Mouse (Mus musculus): ENCODE results near the gene Zfp169. TPM values are rescaled to one million over a fixed set of nuclear protein-coding genes. Genes with fewer than 3 reads are reported as not detected.

Zfp169 gene
- polyA plus RNA-seq, 1 experiment from 2014 or later = 5.8 TPM

DNA sequence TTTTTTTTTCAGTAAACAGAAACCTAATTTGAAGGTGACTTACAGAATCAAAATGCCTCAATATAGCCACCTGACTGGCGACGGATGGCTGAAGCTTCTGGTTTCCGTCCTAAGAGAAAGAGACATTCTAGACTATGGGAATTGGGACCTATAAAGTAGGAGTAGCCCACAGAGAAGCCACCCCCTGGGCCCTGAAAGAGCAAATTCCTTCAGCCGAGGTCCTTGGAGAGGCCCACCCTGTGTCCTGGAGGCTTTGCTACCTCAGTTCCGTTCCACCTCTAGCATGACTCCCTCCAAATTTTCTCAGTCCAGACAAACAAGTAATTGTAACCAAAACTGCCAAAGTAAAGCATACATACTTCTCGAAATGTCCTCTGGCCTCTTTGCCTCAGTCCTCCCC, 34.4 kb upstream of the Zfp169 start:
- WGBS = 93% methylated on average over 6 of the region's 6 CpGs
- no peak for ATAC-seq
- Histone ChIP-seq H3K4me2 (ENCODE audit: low read length) (no peak overlapping the region), H3K9ac (ENCODE audit: low read depth, low read length) (no peak overlapping the region), H3K9me3 (replicated peaks; ENCODE audit: control insufficient read depth, low read length, poor library complexity, severe bottlenecking) (no peaks in the 10 kb centered on the region), H3K4me1 (ENCODE audit: control insufficient read depth, insufficient read depth, low read length) (peaks cover 19% of the 10 kb centered on the region), H3K36me3 (ENCODE audit: control insufficient read depth, insufficient read depth, low read length) (no peaks in the 10 kb centered on the region), H3K4me3 (ENCODE audit: low read depth, low read length) (no peak overlapping the region), H3K27me3 (ENCODE audit: control insufficient read depth, insufficient read depth, low read depth, low read length) (no peaks in the 10 kb centered on the region), H3K27ac (ENCODE audit: low read length) (no peak overlapping the region)

DNA sequence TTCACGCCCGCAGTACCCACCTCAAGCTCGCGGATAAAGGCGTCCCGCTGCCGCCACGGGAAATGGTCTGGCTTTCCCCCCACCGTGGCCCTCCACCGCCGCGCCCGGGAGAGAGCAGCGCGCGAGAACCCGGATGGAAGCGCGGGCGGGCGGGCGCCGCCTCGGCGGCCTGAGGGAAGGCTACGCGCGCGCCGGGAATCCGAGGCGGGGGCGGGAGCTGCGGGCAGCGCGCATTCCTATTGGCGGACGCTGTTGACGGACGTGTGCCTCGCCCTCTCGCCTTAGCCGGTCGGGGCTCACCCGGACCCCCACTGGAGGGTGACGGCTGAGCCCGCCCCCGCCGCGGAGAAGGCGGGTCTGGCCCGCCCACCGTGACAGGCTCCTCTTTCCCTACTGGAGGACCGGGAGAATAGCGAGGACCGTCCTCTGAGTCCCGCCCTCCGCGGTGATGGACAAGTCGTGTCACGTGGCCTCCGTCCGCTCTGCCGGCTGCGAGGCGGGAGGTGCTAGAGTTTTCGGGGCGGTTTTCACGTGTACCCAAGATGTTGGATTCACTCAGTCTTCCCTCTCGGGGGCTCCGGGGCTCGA, 33.2 kb upstream of the Zfp169 start:
- peak; percentile 99 for ATAC-seq
- Histone ChIP-seq H3K4me3 (ENCODE audit: low read depth, low read length) (peak overlapping the region; percentile 77), H3K4me2 (ENCODE audit: low read length) (peak overlapping the region; percentile 77), H3K9ac (ENCODE audit: low read depth, low read length) (peak overlapping the region; percentile 99), H3K4me1 (ENCODE audit: control insufficient read depth, insufficient read depth, low read length) (peaks cover 23% of the 10 kb centered on the region), H3K9me3 (replicated peaks; ENCODE audit: control insufficient read depth, low read length, poor library complexity, severe bottlenecking) (no peaks in the 10 kb centered on the region), H3K27ac (ENCODE audit: low read length) (peak overlapping the region; percentile 100), H3K36me3 (ENCODE audit: control insufficient read depth, insufficient read depth, low read length) (no peaks in the 10 kb centered on the region), H3K27me3 (ENCODE audit: control insufficient read depth, insufficient read depth, low read depth, low read length) (no peaks in the 10 kb centered on the region)
- WGBS = under 1% methylated on average over 60 of the region's 72 CpGs

DNA sequence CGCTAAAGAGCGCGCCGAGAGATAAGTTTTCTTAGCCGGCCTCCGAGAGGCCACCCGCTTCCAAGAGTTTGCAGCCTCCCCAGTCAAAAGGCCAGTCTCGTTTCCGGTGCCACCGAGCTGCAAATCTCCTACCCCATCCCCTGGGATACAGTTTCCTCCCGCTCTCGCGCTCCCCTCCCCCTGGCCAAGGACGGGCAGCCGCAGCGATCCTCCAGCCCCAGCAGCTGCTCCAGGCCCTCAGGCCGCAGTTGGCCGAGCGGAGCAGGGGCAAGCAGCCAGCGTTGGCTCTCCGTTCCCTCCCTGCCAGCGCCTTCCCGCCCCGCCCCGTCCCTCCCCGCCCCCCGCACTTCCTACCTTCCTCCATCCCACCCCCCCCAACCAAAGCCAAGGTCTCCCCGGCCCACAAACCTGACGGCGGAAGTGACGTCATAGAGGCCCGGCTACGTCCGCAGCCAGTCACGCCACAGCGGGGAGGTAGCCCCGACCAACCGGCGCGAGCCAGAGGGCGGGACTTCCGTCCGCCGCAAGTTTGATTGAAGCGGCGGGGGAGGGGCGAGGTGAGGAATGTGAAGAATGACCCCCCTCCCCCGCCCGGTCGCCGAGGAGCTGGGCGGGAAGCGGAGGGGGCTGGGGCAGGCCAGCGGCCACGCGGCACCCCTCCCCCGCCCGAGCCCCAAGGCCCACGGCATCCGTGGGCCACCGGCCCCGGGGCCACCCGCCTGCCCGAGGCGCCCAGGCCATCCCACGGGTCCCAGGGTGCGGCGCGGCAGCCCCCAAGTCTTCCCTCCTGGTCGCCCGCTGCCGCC, 32.4 kb upstream of the Zfp169 start:
- no peaks in the 10 kb centered on the region for H3K27me3 ChIP-seq (ENCODE audit: control insufficient read depth, insufficient read depth, low read depth, low read length)
- H3K36me3 ChIP-seq (ENCODE audit: control insufficient read depth, insufficient read depth, low read length) = no peaks in the 10 kb centered on the region
- no peaks in the 10 kb centered on the region for H3K9me3 ChIP-seq (replicated peaks; ENCODE audit: control insufficient read depth, low read length, poor library complexity, severe bottlenecking)
- WGBS = under 1% methylated on average over 53 of the region's 72 CpGs
- peak overlapping the region; percentile 100 for H3K27ac ChIP-seq (ENCODE audit: low read length)
- peak; percentile 88 for ATAC-seq
- H3K9ac ChIP-seq (ENCODE audit: low read depth, low read length) = peak overlapping the region; percentile 99
- H3K4me1 ChIP-seq (ENCODE audit: control insufficient read depth, insufficient read depth, low read length) = peaks cover 29% of the 10 kb centered on the region
- peak overlapping the region; percentile 85 for H3K4me2 ChIP-seq (ENCODE audit: low read length)
- peak overlapping the region; percentile 77 for H3K4me3 ChIP-seq (ENCODE audit: low read depth, low read length)

DNA sequence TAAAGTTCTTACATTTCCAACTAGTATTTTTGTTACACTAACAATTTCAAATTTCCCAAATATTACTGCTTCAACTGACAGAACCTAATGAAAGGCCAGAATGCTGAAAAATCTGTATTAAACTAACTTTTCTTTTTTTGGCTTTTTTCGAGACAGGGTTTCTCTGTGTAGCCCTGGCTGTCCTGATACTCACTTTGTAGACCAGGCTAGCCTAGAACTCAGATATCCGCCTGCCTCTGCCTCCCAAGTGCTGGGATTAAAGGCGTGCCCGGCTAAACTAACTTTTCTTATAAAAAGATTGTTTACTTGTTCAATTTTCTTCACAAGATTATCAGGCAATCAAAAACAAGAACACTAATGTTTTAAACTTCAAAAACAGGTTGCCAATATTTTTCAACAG, 31.6 kb upstream of the Zfp169 start:
- 47% methylated on average over 4 of the region's 4 CpGs for WGBS
- H3K9ac ChIP-seq (ENCODE audit: low read depth, low read length) = no peak overlapping the region
- H3K27ac ChIP-seq (ENCODE audit: low read length) = no peak overlapping the region

DNA sequence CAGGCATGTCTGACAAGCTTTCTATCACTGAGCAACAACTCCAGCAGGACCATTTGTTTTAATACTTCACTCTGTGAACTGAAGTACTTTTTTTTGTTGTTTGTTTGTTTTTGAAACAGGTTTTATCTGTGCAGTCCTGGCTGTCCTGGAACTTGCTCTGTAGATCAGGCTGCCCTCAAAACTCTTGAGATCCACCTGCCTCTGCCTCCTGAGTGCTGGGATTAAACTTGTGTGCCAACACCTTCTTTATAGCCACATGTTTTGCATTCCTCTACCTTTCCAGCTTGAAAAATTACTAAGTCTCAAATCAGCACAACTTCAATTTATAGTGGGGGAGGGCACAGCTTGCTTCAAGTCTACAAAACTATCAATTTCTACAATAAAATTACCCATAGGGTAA, 31.1 kb upstream of the Zfp169 start:
- no peak for ATAC-seq
- H3K9me3 ChIP-seq (replicated peaks; ENCODE audit: control insufficient read depth, low read length, poor library complexity, severe bottlenecking) = no peaks in the 10 kb centered on the region
- H3K36me3 ChIP-seq (ENCODE audit: control insufficient read depth, insufficient read depth, low read length) = no peaks in the 10 kb centered on the region
- no peak overlapping the region for H3K4me3 ChIP-seq (ENCODE audit: low read depth, low read length)
- no peaks in the 10 kb centered on the region for H3K27me3 ChIP-seq (ENCODE audit: control insufficient read depth, insufficient read depth, low read depth, low read length)
- peaks cover 37% of the 10 kb centered on the region for H3K4me1 ChIP-seq (ENCODE audit: control insufficient read depth, insufficient read depth, low read length)
- H3K27ac ChIP-seq (ENCODE audit: low read length) = no peak overlapping the region
- no peak overlapping the region for H3K9ac ChIP-seq (ENCODE audit: low read depth, low read length)
- peak overlapping the region; percentile 31; the same call in 1 of the 2 replicates for H3K4me2 ChIP-seq (ENCODE audit: low read length)

More for the DNA sequence above, 31.6 kb upstream of the Zfp169 start:
- Histone ChIP-seq H3K27me3 (ENCODE audit: control insufficient read depth, insufficient read depth, low read depth, low read length) (no peaks in the 10 kb centered on the region), H3K4me3 (ENCODE audit: low read depth, low read length) (peak overlapping the region; percentile 77), H3K4me1 (ENCODE audit: control insufficient read depth, insufficient read depth, low read length) (peaks cover 35% of the 10 kb centered on the region), H3K9me3 (replicated peaks; ENCODE audit: control insufficient read depth, low read length, poor library complexity, severe bottlenecking) (no peaks in the 10 kb centered on the region), H3K4me2 (ENCODE audit: low read length) (peak overlapping the region; percentile 85), H3K36me3 (ENCODE audit: control insufficient read depth, insufficient read depth, low read length) (no peaks in the 10 kb centered on the region)
- no peak for ATAC-seq

DNA sequence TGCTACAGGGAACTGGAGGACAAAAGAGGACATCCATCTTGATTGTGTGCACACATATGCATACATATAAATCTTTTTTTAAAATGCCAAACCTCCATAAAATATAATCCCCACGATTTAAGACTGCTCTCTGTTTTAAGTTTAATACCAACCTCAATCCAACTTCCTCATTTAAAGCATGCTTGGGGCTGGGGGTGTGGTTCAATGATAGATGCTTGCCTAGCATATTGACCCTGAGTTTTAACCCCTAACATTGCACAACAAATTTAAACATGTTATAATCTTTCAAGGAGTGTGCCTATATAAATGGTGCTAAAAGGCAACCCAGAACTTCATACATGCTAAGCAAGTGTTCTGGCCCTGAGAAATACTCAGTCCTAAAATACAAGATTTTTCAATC, 27.2 kb upstream of the Zfp169 start:
- Histone ChIP-seq H3K27ac (ENCODE audit: low read length) (no peak overlapping the region), H3K4me1 (ENCODE audit: control insufficient read depth, insufficient read depth, low read length) (peaks cover 34% of the 10 kb centered on the region), H3K27me3 (ENCODE audit: control insufficient read depth, insufficient read depth, low read depth, low read length) (no peaks in the 10 kb centered on the region), H3K9me3 (replicated peaks; ENCODE audit: control insufficient read depth, low read length, poor library complexity, severe bottlenecking) (no peaks in the 10 kb centered on the region), H3K36me3 (ENCODE audit: control insufficient read depth, insufficient read depth, low read length) (peaks cover 6% of the 10 kb centered on the region; the same call in 1 of the 2 replicates), H3K9ac (ENCODE audit: low read depth, low read length) (no peak overlapping the region), H3K4me2 (ENCODE audit: low read length) (no peak overlapping the region), H3K4me3 (ENCODE audit: low read depth, low read length) (no peak overlapping the region)
- ATAC-seq = no peak
- WGBS = 71% methylated on average over 1 of the region's 1 CpGs

DNA sequence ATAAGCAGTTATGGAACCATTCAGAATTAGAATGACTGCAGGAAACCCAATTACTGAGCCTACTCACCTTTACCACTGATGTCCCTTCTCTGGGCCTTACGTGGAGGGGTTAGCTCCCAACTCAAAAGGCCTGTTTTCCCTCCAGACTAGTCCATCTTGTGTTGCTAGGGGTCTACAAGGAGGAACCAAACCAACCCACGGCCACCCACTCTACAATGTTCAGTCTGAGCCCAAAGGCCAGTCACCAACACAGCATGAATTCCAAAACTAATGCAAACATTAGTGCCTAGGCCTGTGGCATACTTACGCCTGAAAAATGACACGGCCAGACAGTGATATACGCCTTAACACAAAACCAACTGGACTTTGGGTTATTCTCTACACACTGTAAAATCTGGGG, 20.2 kb upstream of the Zfp169 start:
- ATAC-seq = no peak
- Histone ChIP-seq H3K27me3 (ENCODE audit: control insufficient read depth, insufficient read depth, low read depth, low read length) (no peaks in the 10 kb centered on the region), H3K36me3 (ENCODE audit: control insufficient read depth, insufficient read depth, low read length) (peaks cover 6% of the 10 kb centered on the region; the same call in 1 of the 2 replicates), H3K27ac (ENCODE audit: low read length) (no peak overlapping the region), H3K9ac (ENCODE audit: low read depth, low read length) (no peak overlapping the region), H3K4me3 (ENCODE audit: low read depth, low read length) (no peak overlapping the region), H3K9me3 (replicated peaks; ENCODE audit: control insufficient read depth, low read length, poor library complexity, severe bottlenecking) (no peaks in the 10 kb centered on the region), H3K4me1 (ENCODE audit: control insufficient read depth, insufficient read depth, low read length) (0 out of 2 replicates have a peak, but pooled peaks cover under 1% of the 10 kb centered on the region), H3K4me2 (ENCODE audit: low read length) (no peak overlapping the region)
- 90% methylated on average over 5 of the region's 5 CpGs for WGBS

DNA sequence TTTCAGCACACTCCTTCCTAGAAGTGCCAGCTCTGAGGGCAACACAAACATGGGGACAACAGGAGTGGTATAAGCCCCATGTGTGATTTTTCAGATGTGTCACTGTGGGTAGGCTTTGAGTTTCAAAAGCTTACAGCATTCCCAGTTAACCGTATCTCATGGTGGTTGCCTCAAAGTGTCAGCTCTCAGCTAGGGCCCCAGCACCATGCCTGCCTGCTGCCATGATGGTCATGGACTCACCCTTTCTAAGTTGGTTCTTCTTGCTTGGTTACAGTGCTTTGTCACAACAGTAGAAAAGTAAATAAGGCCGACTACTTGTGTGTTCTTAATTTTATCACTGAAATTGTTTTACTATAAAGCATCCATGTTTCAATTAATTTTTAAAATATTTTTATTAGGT, 18.2 kb upstream of the Zfp169 start:
- no peaks in the 10 kb centered on the region for H3K9me3 ChIP-seq (replicated peaks; ENCODE audit: control insufficient read depth, low read length, poor library complexity, severe bottlenecking)
- 81% methylated on average over 2 of the region's 2 CpGs for WGBS
- H3K9ac ChIP-seq (ENCODE audit: low read depth, low read length) = no peak overlapping the region
- no peak for ATAC-seq
- H3K4me1 ChIP-seq (ENCODE audit: control insufficient read depth, insufficient read depth, low read length) = 0 out of 2 replicates have a peak, but pooled peaks cover 2% of the 10 kb centered on the region
- no peak overlapping the region for H3K27ac ChIP-seq (ENCODE audit: low read length)
- H3K4me3 ChIP-seq (ENCODE audit: low read depth, low read length) = no peak overlapping the region
- peaks cover 3% of the 10 kb centered on the region; the same call in 1 of the 2 replicates for H3K36me3 ChIP-seq (ENCODE audit: control insufficient read depth, insufficient read depth, low read length)
- H3K27me3 ChIP-seq (ENCODE audit: control insufficient read depth, insufficient read depth, low read depth, low read length) = no peaks in the 10 kb centered on the region
- no peak overlapping the region for H3K4me2 ChIP-seq (ENCODE audit: low read length)

DNA sequence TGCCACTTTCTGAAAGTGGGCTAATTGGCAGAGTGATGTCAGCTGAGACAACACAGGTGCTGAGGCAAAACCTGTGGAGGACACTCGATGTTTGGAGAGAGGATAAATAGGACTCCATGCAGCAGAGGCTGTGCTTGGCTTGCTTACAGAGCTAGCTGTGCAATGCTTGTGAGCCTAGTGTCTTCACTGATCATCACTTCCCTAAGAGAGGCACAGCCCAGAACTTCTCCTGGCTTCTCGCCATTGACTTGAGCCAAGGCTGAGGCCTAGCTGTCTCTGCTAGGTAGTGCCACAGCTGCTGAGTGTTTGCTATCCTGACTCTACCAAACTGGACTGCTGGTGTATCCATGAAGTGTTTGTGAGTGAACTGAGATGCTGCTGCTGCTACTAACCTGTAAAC, 17.4 kb upstream of the Zfp169 start:
- no peaks in the 10 kb centered on the region for H3K27me3 ChIP-seq (ENCODE audit: control insufficient read depth, insufficient read depth, low read depth, low read length)
- H3K4me1 ChIP-seq (ENCODE audit: control insufficient read depth, insufficient read depth, low read length) = 0 out of 2 replicates have a peak, but pooled peaks cover 2% of the 10 kb centered on the region
- H3K4me3 ChIP-seq (ENCODE audit: low read depth, low read length) = no peak overlapping the region
- H3K36me3 ChIP-seq (ENCODE audit: control insufficient read depth, insufficient read depth, low read length) = no peaks in the 10 kb centered on the region
- H3K9ac ChIP-seq (ENCODE audit: low read depth, low read length) = no peak overlapping the region
- no peak for ATAC-seq
- WGBS = 86% methylated on average over 2 of the region's 2 CpGs
- H3K4me2 ChIP-seq (ENCODE audit: low read length) = no peak overlapping the region
- H3K27ac ChIP-seq (ENCODE audit: low read length) = no peak overlapping the region
- H3K9me3 ChIP-seq (replicated peaks; ENCODE audit: control insufficient read depth, low read length, poor library complexity, severe bottlenecking) = no peaks in the 10 kb centered on the region

Measured in midbrain, embryonic 16.5 days (tissue).